Mouse (Mus musculus): ENCODE results near the gene Tas2r103. TPM values are rescaled to one million over a fixed set of nuclear protein-coding genes. Genes with fewer than 3 reads are reported as not detected.

Gene Tas2r103
- not detected for polyA plus RNA-seq (2017; shearing (Covaris generic))

- ATAC-seq = no peak
Measured at GRCm38 (mm10) chr6:133037001-133037400, at the start of gene Tas2r103. Tas2r103 (minus strand) TSS chr6:133037101.

DNA sequence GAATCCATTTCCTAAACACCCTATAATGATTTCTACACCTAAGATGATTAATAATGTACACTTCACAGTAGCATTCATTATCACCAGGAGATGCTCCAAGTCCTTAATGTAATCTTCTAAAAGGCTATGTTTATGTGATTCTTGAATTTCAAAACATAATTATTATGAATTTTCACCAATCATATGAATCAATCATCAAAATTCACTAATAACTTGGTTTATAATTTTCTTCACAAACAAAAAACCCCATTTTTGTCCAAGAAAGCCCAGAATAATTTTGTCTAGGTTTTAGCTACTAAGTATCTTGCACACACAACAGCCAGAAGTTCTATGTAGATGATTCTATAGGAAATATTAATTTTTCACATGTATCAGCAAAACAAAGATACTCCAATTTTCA is 18.8 kb upstream of the Tas2r103 start, which contains the start of gene Tas2r140:
TSS of gene Tas2r140 (minus strand) at position 101 of the 400 bp plus-strand sequence.
- ATAC-seq = no peak

Other genes starting within 250 kb of the Tas2r103 start
- not detected for gene Tas2r117, start 234.3 kb downstream of the Tas2r103 start, polyA plus RNA-seq (2017; shearing (Covaris generic))
- gene Tas2r123, start 190.0 kb downstream of the Tas2r103 start, polyA plus RNA-seq (2017; shearing (Covaris generic)) = not detected
- gene Tas2r116, start 181.7 kb downstream of the Tas2r103 start, polyA plus RNA-seq (2017; shearing (Covaris generic)) = not detected
- not detected for gene Tas2r110, start 169.1 kb downstream of the Tas2r103 start, polyA plus RNA-seq (2017; shearing (Covaris generic))
- not detected for gene Tas2r113, start 144.1 kb downstream of the Tas2r103 start, polyA plus RNA-seq (2017; shearing (Covaris generic))
- not detected for gene Tas2r125, start 127.5 kb downstream of the Tas2r103 start, polyA plus RNA-seq (2017; shearing (Covaris generic))
- gene Tas2r129, start 86.0 kb downstream of the Tas2r103 start, polyA plus RNA-seq (2017; shearing (Covaris generic)) = not detected
- gene Tas2r131, start 79.2 kb downstream of the Tas2r103 start, polyA plus RNA-seq (2017; shearing (Covaris generic)) = not detected
- gene Tas2r109, start 56.1 kb downstream of the Tas2r103 start, polyA plus RNA-seq (2017; shearing (Covaris generic)) = not detected
- not detected for gene Tas2r140, start 18.7 kb upstream of the Tas2r103 start, polyA plus RNA-seq (2017; shearing (Covaris generic))
- 10 to 100 TPM; 13.2 to 21.0 TPM for gene Smim10l1, start 67.8 kb upstream of the Tas2r103 start, polyA plus RNA-seq (2017; shearing (Covaris generic))